Mouse (Mus musculus): ENCODE measurements around the gene Sbds. TPM values are rescaled to one million over a fixed set of nuclear protein-coding genes. Genes with fewer than 3 reads are reported as not detected.
A peak's percentile ranks its signal among the peaks of the same experiment; 100 is the strongest.

The Sbds gene
- polyA plus RNA-seq, 1 experiment from 2014 or later = 68.1 TPM

GRCm38 (mm10) chr5:130283079-130283732 is 27.9 kb upstream of the Sbds start:
- Histone ChIP-seq H3K9ac (no peak overlapping the region), H3K9me3 (replicated peaks) (no peaks in the 10 kb centered on the region), H3K4me1 (no peaks in the 10 kb centered on the region), H3K27me3 (no peaks in the 10 kb centered on the region), H3K4me3 (replicated peaks) (no peak overlapping the region), H3K36me3 (peaks cover 71% of the 10 kb centered on the region), H3K4me2 (replicated peaks) (no peak overlapping the region), H3K27ac (replicated peaks) (no peak overlapping the region)
- ATAC-seq (ENCODE audit: insufficient number of reproducible peaks, low FRiP score, low TSS enrichment, low read depth) = no peak
- 96% methylated on average over 9 of the region's 9 CpGs for WGBS

GRCm38 (mm10) chr5:130278011-130278472 is 22.7 kb upstream of the Sbds start:
- Histone ChIP-seq H3K27me3 (no peaks in the 10 kb centered on the region), H3K4me2 (replicated peaks) (no peak overlapping the region), H3K36me3 (peaks cover 72% of the 10 kb centered on the region), H3K9me3 (replicated peaks) (no peaks in the 10 kb centered on the region), H3K4me3 (replicated peaks) (no peak overlapping the region), H3K9ac (no peak overlapping the region), H3K27ac (replicated peaks) (no peak overlapping the region), H3K4me1 (no peaks in the 10 kb centered on the region)
- no peak for ATAC-seq (ENCODE audit: insufficient number of reproducible peaks, low FRiP score, low TSS enrichment, low read depth)
- 83% methylated on average over 7 of the region's 7 CpGs for WGBS

GRCm38 (mm10) chr5:130275509-130275908 is 20.2 kb upstream of the Sbds start:
- Histone ChIP-seq H3K9me3 (replicated peaks) (no peaks in the 10 kb centered on the region), H3K9ac (no peak overlapping the region), H3K27me3 (no peaks in the 10 kb centered on the region), H3K4me2 (replicated peaks) (no peak overlapping the region), H3K36me3 (peaks cover 67% of the 10 kb centered on the region), H3K4me1 (no peaks in the 10 kb centered on the region), H3K4me3 (replicated peaks) (no peak overlapping the region), H3K27ac (replicated peaks) (no peak overlapping the region)
- 36% methylated on average over 4 of the region's 4 CpGs for WGBS
- no peak for ATAC-seq (ENCODE audit: insufficient number of reproducible peaks, low FRiP score, low TSS enrichment, low read depth)

- Histone ChIP-seq H3K36me3 (peaks cover 63% of the 10 kb centered on the region), H3K4me1 (no peaks in the 10 kb centered on the region), H3K27ac (replicated peaks) (no peak overlapping the region), H3K4me2 (replicated peaks) (no peak overlapping the region), H3K9me3 (replicated peaks) (no peaks in the 10 kb centered on the region), H3K27me3 (no peaks in the 10 kb centered on the region), H3K4me3 (replicated peaks) (no peak overlapping the region), H3K9ac (no peak overlapping the region)
- no peak for ATAC-seq (ENCODE audit: insufficient number of reproducible peaks, low FRiP score, low TSS enrichment, low read depth)
- 84% methylated on average over 6 of the region's 6 CpGs for WGBS
These were observed 17.7 kb upstream of the Sbds start for GRCm38 (mm10) chr5:130273046-130273445.

GRCm38 (mm10) chr5:130272344-130272743 is 17.0 kb upstream of the Sbds start:
- Histone ChIP-seq H3K4me1 (no peaks in the 10 kb centered on the region), H3K4me3 (replicated peaks) (no peak overlapping the region), H3K9me3 (replicated peaks) (no peaks in the 10 kb centered on the region), H3K9ac (no peak overlapping the region), H3K4me2 (replicated peaks) (no peak overlapping the region), H3K27me3 (no peaks in the 10 kb centered on the region), H3K27ac (replicated peaks) (no peak overlapping the region), H3K36me3 (peaks cover 62% of the 10 kb centered on the region)
- WGBS = 93% methylated on average over 1 of the region's 1 CpGs
- ATAC-seq (ENCODE audit: insufficient number of reproducible peaks, low FRiP score, low TSS enrichment, low read depth) = no peak

GRCm38 (mm10) chr5:130268976-130269375 is 13.6 kb upstream of the Sbds start:
- Histone ChIP-seq H3K4me2 (replicated peaks) (no peak overlapping the region), H3K9me3 (replicated peaks) (no peaks in the 10 kb centered on the region), H3K36me3 (peaks cover 57% of the 10 kb centered on the region), H3K4me3 (replicated peaks) (no peak overlapping the region), H3K9ac (no peak overlapping the region), H3K4me1 (no peaks in the 10 kb centered on the region), H3K27me3 (no peaks in the 10 kb centered on the region), H3K27ac (replicated peaks) (no peak overlapping the region)
- WGBS = 83% methylated on average over 11 of the region's 11 CpGs
- ATAC-seq (ENCODE audit: insufficient number of reproducible peaks, low FRiP score, low TSS enrichment, low read depth) = no peak

- H3K27me3 ChIP-seq = no peaks in the 10 kb centered on the region
- ATAC-seq (ENCODE audit: insufficient number of reproducible peaks, low FRiP score, low TSS enrichment, low read depth) = no peak
- no peak overlapping the region for H3K4me3 ChIP-seq (replicated peaks)
- H3K4me2 ChIP-seq (replicated peaks) = no peak overlapping the region
- 90% methylated on average over 1 of the region's 1 CpGs for WGBS
- no peak overlapping the region for H3K9ac ChIP-seq
- no peak overlapping the region for H3K27ac ChIP-seq (replicated peaks)
- no peaks in the 10 kb centered on the region for H3K9me3 ChIP-seq (replicated peaks)
- H3K4me1 ChIP-seq = no peaks in the 10 kb centered on the region
- peaks cover 57% of the 10 kb centered on the region for H3K36me3 ChIP-seq
These were observed 12.0 kb upstream of the Sbds start for GRCm38 (mm10) chr5:130267316-130267715.

- no peak for ATAC-seq (ENCODE audit: insufficient number of reproducible peaks, low FRiP score, low TSS enrichment, low read depth)
- Histone ChIP-seq H3K27me3 (no peaks in the 10 kb centered on the region), H3K4me1 (no peaks in the 10 kb centered on the region), H3K4me3 (replicated peaks) (no peak overlapping the region), H3K4me2 (replicated peaks) (no peak overlapping the region), H3K9ac (no peak overlapping the region), H3K36me3 (peaks cover 56% of the 10 kb centered on the region), H3K27ac (replicated peaks) (no peak overlapping the region), H3K9me3 (replicated peaks) (no peaks in the 10 kb centered on the region)
- WGBS = 86% methylated on average over 7 of the region's 7 CpGs
These were observed 11.3 kb upstream of the Sbds start for GRCm38 (mm10) chr5:130266651-130267050.

GRCm38 (mm10) chr5:130264433-130265005 is 9.2 kb upstream of the Sbds start:
- Histone ChIP-seq H3K36me3 (peaks cover 40% of the 10 kb centered on the region), H3K4me1 (no peaks in the 10 kb centered on the region)

GRCm38 (mm10) chr5:130263454-130263853 is 8.1 kb upstream of the Sbds start:
- Histone ChIP-seq H3K4me3 (replicated peaks) (no peak overlapping the region), H3K9ac (no peak overlapping the region), H3K36me3 (peaks cover 32% of the 10 kb centered on the region), H3K27ac (replicated peaks) (no peak overlapping the region), H3K4me1 (no peaks in the 10 kb centered on the region), H3K4me2 (replicated peaks) (no peak overlapping the region), H3K9me3 (replicated peaks) (no peaks in the 10 kb centered on the region), H3K27me3 (no peaks in the 10 kb centered on the region)
- WGBS = 64% methylated on average over 11 of the region's 11 CpGs
- no peak for ATAC-seq (ENCODE audit: insufficient number of reproducible peaks, low FRiP score, low TSS enrichment, low read depth)

More at GRCm38 (mm10) chr5:130264433-130265005, 9.2 kb upstream of the Sbds start:
- 90% methylated on average over 6 of the region's 6 CpGs for WGBS
- ATAC-seq (ENCODE audit: insufficient number of reproducible peaks, low FRiP score, low TSS enrichment, low read depth) = no peak
- Histone ChIP-seq H3K4me2 (replicated peaks) (no peak overlapping the region), H3K27ac (replicated peaks) (no peak overlapping the region), H3K9me3 (replicated peaks) (no peaks in the 10 kb centered on the region), H3K27me3 (no peaks in the 10 kb centered on the region), H3K4me3 (replicated peaks) (no peak overlapping the region), H3K9ac (no peak overlapping the region)

- ATAC-seq (ENCODE audit: insufficient number of reproducible peaks, low FRiP score, low TSS enrichment, low read depth) = no peak
- no peaks in the 10 kb centered on the region for H3K27me3 ChIP-seq
- peaks cover 18% of the 10 kb centered on the region for H3K36me3 ChIP-seq
- peaks cover 27% of the 10 kb centered on the region for H3K4me1 ChIP-seq
- peak overlapping the region; percentile 77 for H3K4me3 ChIP-seq (replicated peaks)
- no peaks in the 10 kb centered on the region for H3K9me3 ChIP-seq (replicated peaks)
- peak overlapping the region; percentile 89 for H3K27ac ChIP-seq (replicated peaks)
- H3K4me2 ChIP-seq (replicated peaks) = peak overlapping the region; percentile 81
- H3K9ac ChIP-seq = peak overlapping the region; percentile 93
- 11% methylated on average over 8 of the region's 8 CpGs for WGBS
These were observed 2.0 kb upstream of the Sbds start for GRCm38 (mm10) chr5:130257303-130257702.
